Mouse (Mus musculus) liver, postnatal 0 days (tissue): ENCODE data around the gene Lyrm7. TPM values are rescaled to one million over a fixed set of nuclear protein-coding genes. Genes with fewer than 3 reads are reported as not detected.

Source experiments
- ATAC-seq: fragments of 200-750 bp; cut with Nextera tagmentation; 2 replicates; pipeline ENCODE4 v1.8.0; 2017; ENCODE audit warnings: mild to moderate bottlenecking, moderate library complexity
- DNase-seq: peaks from one replicate; pipeline ENCODE4 v3.0.0-alpha.2; 2016
- H3K27ac ChIP-seq: fragments of 300-500 bp; sonication (generic); 2 replicates; pipeline ENCODE4 v1.5.1; 2014; ENCODE audit warnings: antibody characterized with exemption, moderate library complexity, mild to moderate bottlenecking, low read depth
- H3K27me3 ChIP-seq: fragments of 300-500 bp; sonication (generic); 2 replicates; pipeline ENCODE4 v1.6.1; 2014; ENCODE audit warnings: low read length, control low read depth, mixed read lengths; ENCODE audit not compliant: insufficient read depth
- H3K36me3 ChIP-seq: fragments of 300-500 bp; sonication (generic); replicated peaks from 2 replicates; pipeline ENCODE4 v1.6.1; 2014; ENCODE audit warnings: mild to moderate bottlenecking, control low read depth, low read length, moderate library complexity, mixed read lengths; ENCODE audit not compliant: insufficient read depth
- H3K4me1 ChIP-seq: fragments of 300-500 bp; sonication (generic); 2 replicates; pipeline ENCODE4 v1.6.1; 2014; ENCODE audit warnings: antibody characterized with exemption, mild to moderate bottlenecking, control low read depth; ENCODE audit not compliant: insufficient read depth
- H3K4me2 ChIP-seq: fragments of 300-500 bp; sonication (generic); 2 replicates; pipeline ENCODE4 v1.6.1; 2014; ENCODE audit warnings: low read depth, mild to moderate bottlenecking, low read length, moderate library complexity, mixed read lengths
- H3K4me3 ChIP-seq: fragments of 300-500 bp; sonication (generic); 2 replicates; pipeline ENCODE4 v1.5.1; 2014; ENCODE audit warnings: low read depth, low read length
- H3K9ac ChIP-seq: fragments of 300-500 bp; sonication (generic); replicated peaks from 2 replicates; pipeline ENCODE4 v1.6.1; 2014; ENCODE audit warnings: mild to moderate bottlenecking, moderate library complexity
- H3K9me3 ChIP-seq: fragments of 300-500 bp; sonication (generic); 2 replicates; pipeline ENCODE4 v1.6.1; 2016; ENCODE audit warnings: mild to moderate bottlenecking, control low read depth, low read length, mixed read lengths
- CTCF ChIP-seq: sonication (generic); IDR thresholded peaks from 2 replicates; pipeline ENCODE4 v1.5.1; 2016; ENCODE audit warnings: antibody characterized with exemption, low read depth
- EP300 ChIP-seq: IDR thresholded peaks from 2 replicates; pipeline ENCODE4 v1.6.1; 2016; ENCODE audit warnings: antibody characterized with exemption, low read depth, mild to moderate bottlenecking
- WGBS: fragments of 180-500 bp; shearing (Covaris S2); extraction: QIAGEN DNeasy Blood & Tissue Kit; methylation state at CpG from one replicate; pipeline ENCODE4 v1.1.7; 2014; ENCODE audit not compliant: insufficient replicate concordance; 5-methylcytosine and 5-hydroxymethylcytosine counted together
- polyA plus RNA-seq: library from polyadenylated mRNA; unstranded; fragments of >200 nt; fragmentation: Nextera tagmentation; extraction: Ambion mirVana; gene quantifications from 2 replicates; pipeline ENCODE4 v1.2.1, GENCODE M21; 2015

Lyrm7 gene
- polyA plus RNA-seq, 1 experiment from 2014 or later, result 2.9 TPM

GRCm38 (mm10) chr11:54801791-54802558 is 58.7 kb downstream of the Lyrm7 start:
- Histone ChIP-seq H3K4me3 (no peak overlapping the region), H3K9ac (no peak overlapping the region), H3K4me1 (peaks cover 6% of the 10 kb centered on the region; the same call in 1 of the 2 replicates), H3K27me3 (no peaks in the 10 kb centered on the region), H3K4me2 (peak overlapping the region; percentile 33; the same call in 1 of the 2 replicates), H3K36me3 (no peaks in the 10 kb centered on the region), H3K27ac (peak overlapping the region; percentile 42; the same call in 1 of the 2 replicates), H3K9me3 (no peaks in the 10 kb centered on the region)
- peak; percentile 83 for ATAC-seq
- WGBS, result 26% methylated on average over 6 of the region's 6 CpGs
- peak; percentile 75 for DNase-seq
- TF ChIP-seq CTCF, result no peak
- peak; percentile 61; the same call in 1 of the 2 replicates for TF ChIP-seq EP300

- no peaks in the 10 kb centered on the region for H3K9me3 ChIP-seq
- 71% methylated on average over 11 of the region's 11 CpGs for WGBS
- H3K27me3 ChIP-seq, result no peaks in the 10 kb centered on the region
- TF ChIP-seq EP300 (no peak), CTCF (no peak)
- H3K4me3 ChIP-seq, result no peak overlapping the region
- no peaks in the 10 kb centered on the region for H3K36me3 ChIP-seq
- no peak overlapping the region for H3K9ac ChIP-seq
- ATAC-seq (no peak), DNase-seq (no peak)
- peaks cover 5% of the 10 kb centered on the region; the same call in 1 of the 2 replicates for H3K4me1 ChIP-seq
- H3K4me2 ChIP-seq, result no peak overlapping the region
- no peak overlapping the region for H3K27ac ChIP-seq
These were observed 64.2 kb downstream of the Lyrm7 start for GRCm38 (mm10) chr11:54796551-54796950.

- Histone ChIP-seq H3K4me1 (0 out of 2 replicates have a peak, but pooled peaks cover 5% of the 10 kb centered on the region), H3K4me2 (no peak overlapping the region), H3K36me3 (no peaks in the 10 kb centered on the region), H3K27me3 (no peaks in the 10 kb centered on the region), H3K9me3 (no peaks in the 10 kb centered on the region), H3K27ac (no peak overlapping the region), H3K9ac (no peak overlapping the region), H3K4me3 (no peak overlapping the region)
- TF ChIP-seq EP300 (no peak), CTCF (no peak)
- WGBS, result 82% methylated on average over 3 of the region's 3 CpGs
- DNase-seq, result no peak
- no peak for ATAC-seq
These were observed 66.0 kb downstream of the Lyrm7 start for GRCm38 (mm10) chr11:54794678-54795077.

GRCm38 (mm10) chr11:54793173-54793572 is 67.5 kb downstream of the Lyrm7 start:
- WGBS, result 44% methylated on average over 1 of the region's 1 CpGs

GRCm38 (mm10) chr11:54791458-54791857 is 69.3 kb downstream of the Lyrm7 start:
- DNase-seq (no peak), ATAC-seq (no peak)
- Histone ChIP-seq H3K27ac (no peak overlapping the region), H3K9ac (no peak overlapping the region), H3K27me3 (no peaks in the 10 kb centered on the region), H3K36me3 (no peaks in the 10 kb centered on the region), H3K4me3 (no peak overlapping the region), H3K4me1 (0 out of 2 replicates have a peak, but pooled peaks cover 2% of the 10 kb centered on the region), H3K4me2 (no peak overlapping the region), H3K9me3 (no peaks in the 10 kb centered on the region)
- WGBS, result 89% methylated on average over 4 of the region's 4 CpGs
- TF ChIP-seq EP300 (no peak), CTCF (no peak)

More at GRCm38 (mm10) chr11:54793173-54793572, 67.5 kb downstream of the Lyrm7 start:
- Histone ChIP-seq H3K4me3 (no peak overlapping the region), H3K9me3 (no peaks in the 10 kb centered on the region), H3K4me1 (0 out of 2 replicates have a peak, but pooled peaks cover 5% of the 10 kb centered on the region), H3K9ac (no peak overlapping the region), H3K4me2 (no peak overlapping the region), H3K36me3 (no peaks in the 10 kb centered on the region), H3K27ac (no peak overlapping the region), H3K27me3 (no peaks in the 10 kb centered on the region)
- TF ChIP-seq CTCF (no peak), EP300 (no peak)
- DNase-seq (no peak), ATAC-seq (no peak)
